Mouse (Mus musculus) brain, embryonic 18.5 days (tissue): Measurements from ENCODE around the gene Arhgap28.
A peak's percentile ranks its signal among the peaks of the same experiment; 100 is the strongest.

ENCODE experiments used
- DNase-seq: peaks from one replicate; pipeline ENCODE4 v3.0.0-alpha.2; 2012; ENCODE audit warnings: low read depth, low spot score

Arhgap28 gene

DNA sequence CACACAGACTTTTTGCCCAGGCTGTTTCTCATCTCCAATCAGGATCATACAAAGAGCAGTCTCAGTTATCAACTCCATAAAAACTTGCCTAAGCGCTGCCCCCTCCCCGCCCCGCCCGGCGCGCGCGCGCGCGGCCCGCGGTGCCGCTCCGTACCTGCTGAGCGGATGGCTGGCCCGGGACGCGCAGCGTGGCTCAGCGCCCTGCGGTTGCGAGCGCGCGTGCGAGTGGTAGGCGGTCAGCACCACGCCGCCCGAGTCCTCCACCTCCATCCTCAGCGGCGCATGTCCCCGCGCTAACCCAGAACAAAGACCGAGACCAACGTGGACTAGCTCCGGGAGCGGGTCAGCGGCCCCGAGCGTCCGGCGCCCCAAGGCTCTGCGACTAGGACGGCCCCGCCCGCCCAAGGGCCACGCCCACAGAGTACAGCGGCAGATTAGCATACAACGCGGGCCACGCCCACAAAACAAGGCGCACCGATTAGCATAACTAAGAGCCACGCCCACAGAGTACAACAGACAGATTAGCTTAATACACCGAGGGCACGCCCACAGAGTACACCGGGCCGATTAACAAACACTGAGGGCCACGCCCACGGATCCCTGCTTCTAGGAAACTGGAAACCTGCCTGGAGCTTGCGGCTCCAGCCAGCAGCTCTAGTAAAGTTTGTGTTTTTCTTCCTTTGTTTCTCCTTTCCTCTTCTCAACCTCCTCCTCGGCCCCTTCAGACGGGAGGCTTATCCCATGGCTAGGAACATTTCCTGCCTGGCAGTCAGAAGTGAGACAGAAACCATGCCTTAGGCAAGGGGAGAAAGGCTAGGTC lies at the start of gene Arhgap28:
Gene Arhgap28 (minus strand): TSS at position 380 of the 820 bp plus-strand sequence.
- DNase-seq = peak; percentile 51

DNA sequence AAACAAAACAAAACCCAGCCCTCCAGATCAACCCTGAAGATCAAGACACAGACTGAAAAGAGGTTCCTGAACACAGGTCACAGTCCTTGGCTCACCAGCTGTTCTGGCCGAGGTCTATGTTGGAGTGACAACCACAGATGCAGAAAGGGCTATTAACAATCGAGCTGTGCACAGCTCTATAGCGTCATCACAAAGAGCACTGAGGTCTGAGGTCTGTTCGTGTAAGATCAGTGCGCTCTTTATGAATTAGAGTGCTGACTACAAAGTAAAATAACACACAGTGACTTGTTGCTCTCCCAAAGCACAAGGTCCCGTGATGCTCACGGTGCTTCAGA lies 42.4 kb upstream of the Arhgap28 start:
- DNase-seq = no peak

DNA sequence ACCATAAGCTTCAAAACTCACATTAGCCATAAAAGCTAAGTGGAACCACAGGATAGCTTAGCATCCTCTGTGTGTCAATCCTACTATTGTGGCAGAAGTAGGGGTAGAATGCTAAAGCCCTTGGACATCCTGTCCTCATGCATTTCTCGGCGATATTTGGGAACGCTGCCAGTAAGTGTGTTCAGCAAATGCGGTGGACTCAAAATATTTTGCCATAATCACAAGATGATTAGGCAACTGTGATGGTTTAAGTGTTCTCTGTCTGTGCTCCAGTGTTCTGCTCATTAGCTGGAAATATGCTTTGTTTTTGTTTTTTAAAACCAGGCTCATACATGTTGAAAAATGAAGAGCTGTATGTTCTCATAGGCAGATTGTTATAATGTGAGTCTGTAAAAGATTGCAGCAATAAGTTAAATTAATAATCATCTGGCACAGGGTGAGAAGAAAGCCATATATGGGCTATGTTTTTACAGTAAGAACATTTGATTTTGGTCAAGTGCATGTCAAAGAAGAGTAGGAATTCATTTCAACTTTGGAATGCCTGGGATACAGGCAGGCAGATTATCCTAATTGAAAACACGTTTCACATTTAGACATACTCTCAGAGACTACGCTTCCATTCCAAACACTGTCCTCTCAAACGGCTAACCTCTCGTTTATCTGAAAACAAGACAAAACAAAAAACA lies 41.9 kb upstream of the Arhgap28 start:
- DNase-seq = no peak

DNA sequence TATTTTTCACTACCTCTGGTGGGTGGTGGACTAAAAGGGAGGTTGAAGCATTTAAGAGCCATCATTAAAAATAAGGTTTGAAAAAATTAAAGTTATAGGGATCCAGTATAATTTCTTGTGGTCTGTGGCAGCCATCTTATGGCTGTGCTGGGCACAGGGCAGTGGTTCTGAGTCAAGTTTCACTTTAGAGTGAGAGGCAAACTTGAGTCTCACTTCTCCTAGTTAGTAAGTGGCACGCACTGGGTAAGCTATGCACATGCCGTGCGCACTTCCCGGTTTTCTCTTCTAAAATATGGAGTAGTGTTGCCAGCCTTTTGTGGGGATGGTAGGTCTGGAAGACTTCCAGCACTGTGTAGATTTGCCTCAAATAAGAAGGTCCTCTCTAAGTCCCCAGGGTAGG lies 38.5 kb upstream of the Arhgap28 start:
- no peak for DNase-seq

DNA sequence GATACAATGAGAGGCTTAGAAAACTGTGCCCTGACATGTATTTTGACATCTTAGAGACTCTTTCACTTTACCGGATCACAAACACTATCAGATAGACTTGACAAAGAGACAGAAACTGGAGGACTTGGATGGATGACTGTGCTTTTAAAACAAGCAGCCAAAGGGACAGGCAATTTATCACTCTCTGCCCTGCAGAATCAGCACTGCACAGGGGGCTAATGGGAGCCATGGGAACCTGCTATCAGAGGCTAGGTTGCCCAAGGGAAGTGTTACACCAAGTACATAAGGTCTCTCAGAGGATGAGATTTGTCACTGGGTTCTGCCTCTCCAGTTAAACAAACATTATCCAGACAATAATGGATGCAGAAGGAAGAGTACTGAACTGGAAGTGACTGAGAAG lies 33.1 kb upstream of the Arhgap28 start:
- no peak for DNase-seq

DNA sequence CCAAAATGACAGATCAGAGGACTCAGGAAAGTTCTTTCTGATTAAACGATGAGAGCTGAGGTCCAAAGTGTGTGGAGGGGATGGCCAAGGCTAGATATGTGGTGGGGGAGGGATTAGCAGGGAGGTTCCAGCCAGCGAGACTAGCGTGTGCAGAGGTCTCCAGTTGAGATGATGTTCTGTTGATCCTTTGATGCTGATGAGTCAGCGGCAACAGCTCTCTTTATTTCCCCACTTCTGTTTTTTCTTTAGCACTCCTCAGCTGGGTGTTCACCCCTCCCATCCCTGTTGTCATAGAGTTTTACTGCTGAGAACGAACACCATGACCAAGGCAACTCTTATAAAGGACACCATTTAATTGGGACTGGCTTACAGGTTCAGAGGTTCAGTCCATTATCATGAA lies 25.6 kb upstream of the Arhgap28 start:
- DNase-seq = no peak

DNA sequence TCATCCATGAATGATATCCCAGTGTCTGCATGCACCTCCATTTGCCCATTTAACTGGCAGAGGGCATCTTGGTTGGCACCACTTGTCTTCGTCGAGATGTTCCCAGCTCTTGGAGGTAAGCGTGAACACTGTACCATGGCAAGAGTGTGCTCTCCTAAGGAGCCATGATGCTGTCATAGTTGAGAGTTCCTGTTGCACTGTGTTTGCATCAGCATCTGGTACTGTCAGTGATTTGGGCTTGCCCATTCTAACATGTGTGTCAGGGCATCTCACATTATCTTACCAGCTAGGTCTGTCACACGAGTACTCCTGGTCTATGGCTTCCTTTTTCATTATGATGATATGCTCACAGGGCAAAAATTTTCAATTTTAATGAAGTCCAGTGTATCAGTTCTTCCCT lies 24.6 kb upstream of the Arhgap28 start:
- no peak for DNase-seq

DNA sequence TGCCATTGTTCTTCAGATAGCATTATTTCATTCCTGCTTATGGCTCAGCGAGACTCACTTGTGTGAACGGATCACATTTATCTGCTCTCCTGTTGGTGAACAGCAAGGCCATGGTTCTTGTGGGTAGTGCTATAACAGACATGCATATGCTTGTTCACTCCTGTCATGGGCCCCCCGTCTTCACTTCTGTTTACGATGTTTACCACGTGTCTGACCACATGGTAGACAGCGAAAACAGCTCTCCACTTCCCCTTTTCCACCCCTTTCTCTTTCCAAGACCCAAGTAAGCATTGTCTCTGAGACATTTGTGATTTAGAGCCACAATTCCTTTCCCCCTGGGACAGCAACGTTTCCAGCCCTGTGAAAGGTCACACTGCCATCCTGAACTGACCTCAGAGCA lies 20.4 kb upstream of the Arhgap28 start:
- DNase-seq = no peak

DNA sequence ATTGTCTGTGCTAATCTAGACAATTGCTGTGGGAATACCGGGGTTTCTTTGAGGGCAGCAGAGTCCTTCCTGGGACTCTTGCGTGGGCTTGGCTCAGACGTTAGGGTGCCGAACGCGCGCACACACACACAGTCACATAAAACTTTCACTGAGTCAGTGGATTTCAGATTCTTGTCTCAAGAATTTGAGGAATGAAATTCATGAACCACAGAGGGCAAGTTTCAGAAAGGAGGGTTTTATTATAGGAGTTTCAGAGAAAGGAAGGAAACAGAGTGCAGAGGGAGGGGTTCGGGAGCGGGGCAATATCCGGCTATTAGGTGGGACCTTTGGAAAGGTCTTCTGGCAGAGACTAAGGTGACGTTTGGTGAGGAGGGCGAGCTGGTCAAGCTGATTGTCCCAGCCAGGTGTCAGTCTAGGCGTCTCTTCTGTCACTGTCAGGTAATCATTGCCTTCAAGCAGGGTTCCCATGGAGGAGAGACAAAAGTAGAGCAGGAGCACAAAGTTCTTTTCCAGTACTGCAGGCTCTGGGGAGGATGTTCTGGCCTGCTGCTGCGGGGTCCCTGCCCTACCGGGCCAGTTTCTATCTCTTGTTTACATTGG lies 15.6 kb upstream of the Arhgap28 start:
- no peak for DNase-seq

DNA sequence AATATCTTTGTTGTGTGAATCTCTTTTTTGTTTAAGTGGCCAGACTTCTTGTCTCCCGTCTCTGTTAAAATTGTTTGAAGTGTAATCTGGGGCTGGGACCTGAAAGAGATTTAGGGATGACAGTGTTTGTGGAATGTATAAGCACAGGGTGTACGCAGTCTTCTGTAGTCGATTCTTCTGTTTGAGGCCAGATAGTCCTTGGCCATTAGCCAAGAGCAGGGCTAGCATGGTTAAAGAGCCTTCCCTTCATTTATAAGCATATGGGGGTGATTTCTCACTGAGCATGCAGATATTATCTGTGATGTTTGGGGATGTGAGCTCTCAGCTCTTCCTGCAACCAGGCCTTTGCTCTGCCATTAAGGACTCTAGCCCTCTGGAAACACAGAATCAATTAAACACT lies 13.2 kb upstream of the Arhgap28 start:
- no peak for DNase-seq

DNA sequence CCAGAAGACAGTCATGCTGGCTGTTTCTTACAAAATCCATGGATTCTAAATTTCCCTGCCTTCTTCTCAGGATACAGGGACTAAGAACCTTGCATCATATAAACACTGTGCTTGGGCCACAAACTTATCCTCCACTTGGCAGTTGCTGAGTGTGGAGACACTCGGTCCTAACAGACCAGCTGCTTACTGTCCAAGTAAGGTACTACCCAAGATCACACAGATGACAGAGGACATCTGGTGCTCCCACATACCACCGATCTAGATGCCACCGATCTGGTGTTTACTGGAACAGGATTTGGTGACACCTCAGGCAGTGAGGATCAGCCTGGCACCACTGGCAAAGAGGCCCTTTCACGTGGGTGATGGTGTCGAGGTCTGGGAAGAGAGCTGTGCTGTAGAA lies 7.7 kb upstream of the Arhgap28 start:
- DNase-seq = no peak

DNA sequence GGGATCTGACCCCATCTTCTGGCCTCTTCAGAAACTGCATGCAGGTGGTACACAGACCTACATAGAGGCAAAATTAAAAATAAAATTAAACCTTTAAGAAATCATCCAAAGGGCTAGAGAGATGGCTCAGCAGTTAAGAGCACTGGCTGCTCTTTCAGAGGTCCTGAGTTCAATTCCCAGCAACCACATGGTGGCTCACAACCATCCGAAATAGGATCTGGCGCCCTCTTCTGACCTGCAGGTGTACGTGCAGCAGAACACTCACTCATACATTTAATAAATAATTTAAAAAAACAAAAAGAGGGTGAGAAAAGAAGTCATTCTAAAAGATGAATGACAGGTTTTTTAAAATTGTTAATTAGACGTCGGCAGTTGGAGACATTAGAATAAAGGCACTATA lies 6.1 kb upstream of the Arhgap28 start:
- no peak for DNase-seq

DNA sequence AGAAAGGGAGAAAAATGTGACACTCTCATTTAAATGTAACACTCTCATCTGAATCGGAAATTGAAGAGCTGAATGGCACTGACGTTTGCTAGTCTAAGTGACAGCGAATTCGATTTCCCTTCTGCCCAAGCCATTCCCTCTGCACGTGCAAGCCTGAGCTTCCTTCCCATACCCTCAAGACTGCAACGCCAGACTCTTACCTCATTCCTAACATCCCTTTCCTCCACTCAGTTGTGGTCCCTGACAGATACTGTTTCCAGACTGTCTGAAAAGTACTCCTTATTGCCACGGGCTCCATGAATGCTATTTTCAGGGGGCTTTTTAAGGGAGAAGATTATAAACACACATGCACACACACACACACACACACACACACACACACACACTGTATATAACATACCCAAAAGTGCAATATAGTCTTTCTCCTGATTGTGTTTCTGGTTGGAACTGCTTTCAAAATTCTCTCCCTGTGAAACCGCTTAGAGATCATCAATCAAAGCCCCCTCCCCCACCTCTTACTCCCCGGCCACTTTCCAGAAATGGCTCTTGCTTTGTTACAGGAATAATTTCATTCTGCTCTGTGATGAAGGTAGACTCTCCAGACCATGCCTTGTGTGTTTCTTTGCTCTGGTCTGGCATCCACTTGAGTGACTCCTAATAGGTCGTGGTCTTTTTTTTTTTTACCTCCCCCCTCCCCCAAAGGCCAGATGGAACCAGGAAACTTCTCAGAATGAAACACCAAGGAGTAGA lies 836 bp upstream of the Arhgap28 start:
- DNase-seq = no peak

DNA sequence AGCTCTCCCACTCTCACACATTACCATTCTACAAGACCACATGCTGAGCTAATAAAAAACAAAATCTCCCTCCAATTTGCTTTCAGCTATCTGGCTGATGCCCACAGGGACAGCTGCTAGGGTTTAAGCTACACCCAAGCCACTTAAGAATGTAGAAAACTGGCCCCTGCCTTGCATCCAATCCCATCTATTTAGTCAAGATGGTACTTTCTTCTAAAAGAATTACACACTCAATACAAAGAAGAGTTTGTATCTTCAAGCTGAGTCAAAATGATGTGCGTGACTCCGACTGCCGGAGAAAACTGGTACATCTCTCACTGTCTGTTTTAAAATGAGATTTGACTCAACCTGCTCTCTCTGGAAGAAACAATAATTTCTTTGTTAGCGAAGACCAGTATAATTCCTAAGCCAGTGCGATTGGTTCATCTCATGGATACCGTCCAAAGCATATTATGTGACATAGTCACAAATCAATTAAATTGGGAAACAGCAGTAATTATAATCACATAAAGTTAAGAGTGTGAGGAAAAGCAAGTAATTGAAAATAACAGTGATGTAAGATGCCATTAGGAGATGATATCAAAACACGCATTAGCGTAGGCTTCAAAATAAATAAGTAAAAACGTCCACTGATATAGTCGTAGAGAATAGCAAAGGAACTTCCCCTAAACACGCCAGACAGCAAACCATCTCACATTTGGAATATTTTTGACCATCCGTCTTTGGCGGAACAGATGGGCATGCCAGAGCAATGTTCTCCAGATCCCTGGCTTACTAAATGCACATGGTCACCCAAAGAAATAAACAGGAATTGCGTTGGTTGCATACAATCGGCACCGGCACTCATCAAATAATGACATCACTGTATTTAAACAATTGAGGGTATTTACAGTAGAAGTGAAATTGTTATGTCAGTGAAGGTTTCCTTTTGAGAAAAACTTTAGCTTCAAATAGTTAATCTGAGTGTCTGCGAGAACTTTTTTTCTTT lies 1.0 kb downstream of the Arhgap28 start:
- no peak for DNase-seq

DNA sequence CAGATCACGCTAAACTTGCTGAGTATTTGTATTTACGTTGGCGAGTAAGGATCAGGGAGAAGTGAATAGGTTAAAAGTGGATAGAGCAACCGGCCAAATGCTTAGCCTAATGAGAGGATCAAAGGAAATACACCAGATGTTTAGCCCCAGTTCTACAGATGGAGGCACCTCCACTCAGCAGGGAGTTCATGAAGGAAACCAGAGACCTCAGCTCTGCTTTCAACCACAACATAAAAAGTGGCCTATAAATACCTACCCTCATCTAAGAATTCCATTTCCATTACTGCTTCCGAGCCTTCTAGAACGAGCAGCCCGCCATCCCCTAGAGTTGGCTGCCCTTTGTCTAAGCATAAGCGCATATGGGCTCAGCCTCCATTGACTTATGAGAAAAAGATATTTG lies 4.1 kb downstream of the Arhgap28 start:
- DNase-seq = no peak

DNA sequence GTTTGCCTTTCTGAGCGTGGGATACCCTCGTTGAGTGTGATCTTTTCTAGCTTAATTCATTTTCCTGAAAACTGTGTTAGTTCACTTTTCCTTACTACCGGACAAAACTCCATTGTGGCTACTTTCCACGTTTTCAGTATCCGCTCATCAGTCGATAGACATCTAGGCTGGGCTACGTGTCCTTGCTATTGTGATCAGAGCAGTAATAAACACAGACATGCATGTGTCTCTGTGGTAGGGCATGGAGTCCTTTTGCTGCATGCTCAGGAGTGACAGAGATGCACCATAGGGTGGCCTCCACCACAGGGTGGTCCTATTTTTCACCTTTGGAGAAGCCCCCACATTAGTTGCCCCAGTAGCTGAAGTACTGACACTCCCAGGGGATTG lies 7.2 kb downstream of the Arhgap28 start:
- DNase-seq = no peak

DNA sequence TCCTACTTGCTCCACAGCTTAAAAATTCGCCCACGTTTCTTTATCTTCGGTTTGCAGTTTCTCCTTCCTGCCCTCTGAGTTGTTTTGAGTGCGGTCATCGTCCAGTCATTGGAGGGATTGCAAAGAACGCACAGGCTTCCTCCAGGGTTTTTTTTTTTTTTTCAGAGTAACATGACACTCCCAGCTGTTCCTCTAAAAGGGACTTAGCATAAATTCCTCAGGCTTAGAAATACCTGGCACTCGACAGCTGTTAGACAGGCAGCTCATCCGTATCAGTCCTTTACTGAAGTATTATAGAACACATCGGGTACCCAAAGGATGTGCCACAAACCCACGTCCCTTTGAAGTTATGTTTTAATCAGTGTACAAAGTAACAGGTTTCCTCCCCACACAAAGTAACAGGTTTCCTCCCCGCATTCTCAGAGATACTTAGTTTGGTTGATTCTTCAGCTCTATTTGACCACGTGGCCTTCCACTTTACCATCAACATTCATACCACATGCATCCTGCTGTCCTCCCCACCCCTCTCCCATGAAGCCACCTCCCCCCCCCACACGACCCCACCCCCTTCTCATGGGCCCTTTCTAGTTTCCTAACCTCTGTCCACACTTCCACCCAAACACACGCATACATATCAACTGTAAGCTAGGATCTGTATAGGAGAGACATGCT lies 7.7 kb downstream of the Arhgap28 start:
- no peak for DNase-seq

DNA sequence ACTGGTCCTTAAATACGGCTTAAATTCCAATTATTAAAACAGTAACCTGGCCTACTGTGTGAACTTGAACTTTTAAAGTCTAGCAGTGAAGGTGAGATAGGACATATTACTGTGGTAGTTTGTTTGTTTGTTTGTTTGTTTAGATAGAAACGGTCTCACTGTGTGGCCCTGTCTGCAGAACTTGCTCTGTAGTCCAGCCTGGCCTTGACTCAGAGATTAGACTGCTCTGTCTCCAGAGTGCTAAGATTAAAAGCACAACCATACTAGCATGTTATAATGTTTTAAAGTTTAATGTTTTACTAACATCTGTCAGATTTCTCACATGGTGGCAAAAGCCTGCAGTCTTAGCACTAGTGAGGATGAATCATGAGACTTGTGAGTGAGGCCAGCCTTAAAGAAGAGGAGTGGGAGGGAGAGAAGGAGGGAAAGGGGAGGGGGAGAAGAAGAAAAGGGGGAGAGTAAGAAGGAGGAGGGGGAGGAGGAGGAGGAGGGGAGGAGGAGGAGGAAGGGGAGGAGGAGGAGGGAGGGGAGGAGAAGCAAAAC lies 8.6 kb downstream of the Arhgap28 start:
- no peak for DNase-seq

DNA sequence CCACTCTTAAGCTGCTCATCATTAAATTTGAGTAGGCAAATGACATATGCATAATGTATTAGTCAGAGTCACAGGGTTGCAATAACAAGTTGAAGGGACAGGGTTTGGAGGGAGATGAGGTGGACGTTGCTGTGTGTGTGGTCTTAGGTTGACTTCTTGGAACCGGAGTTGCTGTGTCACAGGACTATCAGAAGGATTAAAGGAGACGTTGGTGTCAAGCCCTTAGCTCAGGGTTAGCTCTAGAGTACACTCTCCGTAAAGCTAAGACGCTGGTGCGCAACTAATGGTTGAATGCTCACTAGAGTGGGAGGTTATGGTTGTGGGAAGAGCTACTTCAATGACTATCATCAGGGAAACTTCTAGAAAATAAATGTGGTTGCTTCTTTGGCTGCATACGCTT lies 9.1 kb downstream of the Arhgap28 start:
- DNase-seq = no peak

DNA sequence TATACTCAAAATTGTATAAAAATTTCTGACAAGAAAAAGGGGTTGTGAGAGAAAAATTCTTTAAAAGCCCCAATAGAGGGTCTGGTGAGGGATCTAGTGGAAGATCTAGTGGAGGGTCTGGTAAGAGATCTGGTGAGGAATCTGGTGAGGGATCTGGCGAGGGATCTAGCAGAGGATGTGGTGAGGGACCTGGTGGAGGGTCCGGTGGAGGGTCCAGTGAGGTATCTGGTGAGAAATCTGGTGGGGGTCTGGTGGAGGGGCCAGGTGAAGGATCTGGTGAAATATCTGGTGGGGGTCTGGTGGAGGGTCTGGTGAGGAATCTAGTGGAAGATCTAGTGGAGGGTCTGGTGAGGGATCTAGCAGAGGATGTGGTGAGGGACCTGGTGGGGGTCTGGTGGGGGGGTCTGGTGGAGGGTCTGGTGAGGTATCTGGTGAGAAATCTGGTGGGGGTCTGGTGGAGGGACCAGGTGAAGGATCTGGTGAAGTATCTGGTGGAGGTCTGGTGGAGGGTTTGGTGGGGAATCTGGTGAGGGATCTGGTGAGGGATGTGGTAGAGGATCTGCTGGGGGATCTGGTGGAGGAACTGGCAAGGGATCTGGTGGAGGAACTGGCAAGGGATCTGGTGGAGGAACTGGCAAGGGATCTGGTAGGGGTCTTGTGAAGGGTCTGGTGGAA lies 10.4 kb downstream of the Arhgap28 start:
- DNase-seq = no peak
